Mouse (Mus musculus) E14TG2a.4 (cell line): Measurements from ENCODE around the gene Kcnk1.
A peak's percentile ranks its signal among the peaks of the same experiment; 100 is the strongest.

Experiments used
- H3K27me3 ChIP-seq: 2 replicates; pipeline ENCODE4 v1.6.1; 2014; ENCODE audit warnings: low read length, control low read depth; ENCODE audit not compliant: insufficient read depth
- H3K36me3 ChIP-seq: 2 replicates; pipeline ENCODE4 v1.6.1; 2014; ENCODE audit warnings: low read length, control low read depth; ENCODE audit not compliant: insufficient read depth
- H3K4me1 ChIP-seq: replicated peaks from 2 replicates; pipeline ENCODE4 v1.6.1; 2014; ENCODE audit warnings: low read depth, low read length, control low read depth
- H3K4me3 ChIP-seq: replicated peaks from 2 replicates; pipeline ENCODE4 v1.5.1; 2014; ENCODE audit warnings: mild to moderate bottlenecking, low read length
- H3K9me3 ChIP-seq: 2 replicates; pipeline ENCODE4 v1.6.1; 2014; ENCODE audit warnings: low read length, control low read depth
- CTCF ChIP-seq: conservative IDR thresholded peaks from 2 replicates; pipeline ENCODE4 v1.5.1; 2014; ENCODE audit warnings: low read length
- NANOG ChIP-seq: IDR thresholded peaks from 2 replicates; pipeline ENCODE4 v1.6.1; 2014; ENCODE audit warnings: borderline replicate concordance, low read length, mixed read lengths
- POU5F1 ChIP-seq: IDR thresholded peaks from 2 replicates; pipeline ENCODE4 v1.6.1; 2014; ENCODE audit warnings: low read length, borderline replicate concordance

Gene Kcnk1

GRCm38 (mm10) chr8:125959363-125959771 lies 35.6 kb upstream of the Kcnk1 start:
- H3K4me3 ChIP-seq: no peak overlapping the region
- H3K27me3 ChIP-seq: peaks cover 38% of the 10 kb centered on the region
- no peaks in the 10 kb centered on the region for H3K36me3 ChIP-seq
- peaks cover 24% of the 10 kb centered on the region for H3K4me1 ChIP-seq
- H3K9me3 ChIP-seq: peaks cover 8% of the 10 kb centered on the region
- TF ChIP-seq CTCF (no peak), NANOG (no peak), POU5F1 (no peak)

GRCm38 (mm10) chr8:125960037-125960436 lies 34.9 kb upstream of the Kcnk1 start:
- TF ChIP-seq CTCF: no peak
- TF ChIP-seq POU5F1: no peak
- no peak for TF ChIP-seq NANOG
- Histone ChIP-seq H3K9me3 (peaks cover 8% of the 10 kb centered on the region), H3K4me1 (peaks cover 29% of the 10 kb centered on the region), H3K36me3 (no peaks in the 10 kb centered on the region), H3K4me3 (no peak overlapping the region), H3K27me3 (peaks cover 34% of the 10 kb centered on the region)

GRCm38 (mm10) chr8:125961790-125962189 lies 33.2 kb upstream of the Kcnk1 start:
- TF ChIP-seq CTCF (no peak), POU5F1 (no peak), NANOG (no peak)
- no peak overlapping the region for H3K4me3 ChIP-seq
- H3K36me3 ChIP-seq: no peaks in the 10 kb centered on the region

GRCm38 (mm10) chr8:125963807-125964211 lies 31.2 kb upstream of the Kcnk1 start:
- peaks cover 8% of the 10 kb centered on the region for H3K9me3 ChIP-seq
- TF ChIP-seq CTCF: no peak
- TF ChIP-seq NANOG: no peak
- TF ChIP-seq POU5F1: no peak
- H3K4me3 ChIP-seq: peak overlapping the region; percentile 57
- no peaks in the 10 kb centered on the region for H3K36me3 ChIP-seq
- peaks cover 17% of the 10 kb centered on the region for H3K27me3 ChIP-seq
- H3K4me1 ChIP-seq: peaks cover 28% of the 10 kb centered on the region

More at GRCm38 (mm10) chr8:125961790-125962189, 33.2 kb upstream of the Kcnk1 start:
- Histone ChIP-seq H3K27me3 (peaks cover 29% of the 10 kb centered on the region), H3K4me1 (peaks cover 28% of the 10 kb centered on the region), H3K9me3 (peaks cover 8% of the 10 kb centered on the region)

- Histone ChIP-seq H3K9me3 (peaks cover 13% of the 10 kb centered on the region; the same call in 1 of the 2 replicates), H3K27me3 (no peaks in the 10 kb centered on the region), H3K4me3 (no peak overlapping the region), H3K36me3 (no peaks in the 10 kb centered on the region), H3K4me1 (peaks cover 10% of the 10 kb centered on the region)
- TF ChIP-seq NANOG (no peak), CTCF (no peak), POU5F1 (no peak)
Observed at GRCm38 (mm10) chr8:125971336-125971735, 23.6 kb upstream of the Kcnk1 start.

GRCm38 (mm10) chr8:125975981-125976380 lies 19.0 kb upstream of the Kcnk1 start:
- H3K36me3 ChIP-seq: no peaks in the 10 kb centered on the region
- TF ChIP-seq CTCF: no peak
- TF ChIP-seq NANOG: no peak
- TF ChIP-seq POU5F1: no peak
- no peaks in the 10 kb centered on the region for H3K27me3 ChIP-seq
- H3K9me3 ChIP-seq: peaks cover 13% of the 10 kb centered on the region; the same call in 1 of the 2 replicates
- peaks cover 12% of the 10 kb centered on the region for H3K4me1 ChIP-seq
- H3K4me3 ChIP-seq: no peak overlapping the region

- H3K4me3 ChIP-seq: no peak overlapping the region
- H3K36me3 ChIP-seq: no peaks in the 10 kb centered on the region
- 0 out of 2 replicates have a peak, but pooled peaks cover 3% of the 10 kb centered on the region for H3K4me1 ChIP-seq
- TF ChIP-seq NANOG (no peak), POU5F1 (no peak), CTCF (no peak)
- H3K27me3 ChIP-seq: no peaks in the 10 kb centered on the region; the same call in 1 of the 2 replicates
- H3K9me3 ChIP-seq: no peaks in the 10 kb centered on the region
Observed at GRCm38 (mm10) chr8:125980826-125981225, 14.1 kb upstream of the Kcnk1 start.

GRCm38 (mm10) chr8:125983515-125983914 lies 11.5 kb upstream of the Kcnk1 start:
- H3K36me3 ChIP-seq: no peaks in the 10 kb centered on the region
- peaks cover 7% of the 10 kb centered on the region for H3K27me3 ChIP-seq
- no peak for TF ChIP-seq CTCF
- TF ChIP-seq NANOG: no peak
- TF ChIP-seq POU5F1: no peak
- no peaks in the 10 kb centered on the region for H3K9me3 ChIP-seq
- H3K4me1 ChIP-seq: peaks cover 18% of the 10 kb centered on the region
- no peak overlapping the region for H3K4me3 ChIP-seq

- Histone ChIP-seq H3K36me3 (no peaks in the 10 kb centered on the region), H3K27me3 (peaks cover 9% of the 10 kb centered on the region), H3K4me1 (peaks cover 16% of the 10 kb centered on the region), H3K4me3 (no peak overlapping the region), H3K9me3 (no peaks in the 10 kb centered on the region)
- no peak for TF ChIP-seq CTCF
- no peak for TF ChIP-seq POU5F1
- no peak for TF ChIP-seq NANOG
Observed at GRCm38 (mm10) chr8:125984140-125984539, 10.8 kb upstream of the Kcnk1 start.
